Mouse (Mus musculus): ENCODE measurements around the gene Doc2a. TPM values are rescaled to one million over a fixed set of nuclear protein-coding genes. Genes with fewer than 3 reads are reported as not detected.

The Doc2a gene
- polyA plus RNA-seq (2014; fragmentation: Nextera tagmentation; extraction: Ambion mirVana): 4.1 and 4.8 TPM in 2 replicates

- ATAC-seq (ENCODE audit: low FRiP score) (no peak), DNase-seq (ENCODE audit: low spot score, missing footprints) (no peak)
- WGBS: 18% methylated on average over 4 of the region's 4 CpGs
- Histone ChIP-seq H3K9ac (ENCODE audit: low read length) (peak within 1 kb of the TSS; percentile 80), H3K4me3 (ENCODE audit: low read depth, low read length) (peak within 1 kb of the TSS; percentile 56), H3K27me3 (ENCODE audit: control insufficient read depth, insufficient read depth, low read length) (peaks cover 17% of the 10 kb centered on the region), H3K4me1 (ENCODE audit: control insufficient read depth, insufficient read depth, low read length) (peaks cover 16% of the 10 kb centered on the region), H3K36me3 (ENCODE audit: control insufficient read depth, insufficient read depth, low read length) (no peaks in the 10 kb centered on the region), H3K27ac (ENCODE audit: low read depth, low read length) (no peak within 1 kb of the TSS), H3K9me3 (ENCODE audit: control insufficient read depth, low read length) (no peaks in the 10 kb centered on the region), H3K4me2 (peak within 1 kb of the TSS; percentile 100)
These were observed at the start of gene Doc2a for GRCm38 (mm10) chr7:126847116-126847420. TSS of gene Doc2a (plus strand) at chr7:126847416.

- H3K4me1 ChIP-seq (ENCODE audit: control insufficient read depth, insufficient read depth, low read length): peaks cover 23% of the 10 kb centered on the region
- DNase-seq (ENCODE audit: low spot score, missing footprints) (peak; percentile 88), ATAC-seq (ENCODE audit: low FRiP score) (no peak)
- H3K9ac ChIP-seq (ENCODE audit: low read length): peak overlapping the region; percentile 75
- peaks cover 8% of the 10 kb centered on the region for H3K36me3 ChIP-seq (ENCODE audit: control insufficient read depth, insufficient read depth, low read length)
- 1% methylated on average over 40 of the region's 40 CpGs for WGBS
- peak overlapping the region; percentile 85 for H3K4me2 ChIP-seq
- no peaks in the 10 kb centered on the region for H3K9me3 ChIP-seq (ENCODE audit: control insufficient read depth, low read length)
- peak overlapping the region; percentile 67 for H3K4me3 ChIP-seq (ENCODE audit: low read depth, low read length)
- H3K27me3 ChIP-seq (ENCODE audit: control insufficient read depth, insufficient read depth, low read length): no peaks in the 10 kb centered on the region
- H3K27ac ChIP-seq (ENCODE audit: low read depth, low read length): peak overlapping the region; percentile 76
These were observed 48.8 kb upstream of the Doc2a start for GRCm38 (mm10) chr7:126798127-126799049.

GRCm38 (mm10) chr7:126799050-126799467 lies 48.2 kb upstream of the Doc2a start:
- Histone ChIP-seq H3K9ac (ENCODE audit: low read length) (peak overlapping the region; percentile 75), H3K27ac (ENCODE audit: low read depth, low read length) (peak overlapping the region; percentile 76), H3K4me1 (ENCODE audit: control insufficient read depth, insufficient read depth, low read length) (peaks cover 23% of the 10 kb centered on the region), H3K9me3 (ENCODE audit: control insufficient read depth, low read length) (no peaks in the 10 kb centered on the region), H3K4me2 (peak overlapping the region; percentile 85), H3K36me3 (ENCODE audit: control insufficient read depth, insufficient read depth, low read length) (peaks cover 8% of the 10 kb centered on the region), H3K27me3 (ENCODE audit: control insufficient read depth, insufficient read depth, low read length) (no peaks in the 10 kb centered on the region), H3K4me3 (ENCODE audit: low read depth, low read length) (peak overlapping the region; percentile 67)
- ATAC-seq (ENCODE audit: low FRiP score) (peak; percentile 96), DNase-seq (ENCODE audit: low spot score, missing footprints) (peak; percentile 98)
- 0% methylated on average over 29 of the region's 36 CpGs for WGBS

GRCm38 (mm10) chr7:126799468-126800268 lies 47.5 kb upstream of the Doc2a start:
- Histone ChIP-seq H3K4me3 (ENCODE audit: low read depth, low read length) (peak overlapping the region; percentile 67), H3K9me3 (ENCODE audit: control insufficient read depth, low read length) (no peaks in the 10 kb centered on the region), H3K4me2 (peak overlapping the region; percentile 85), H3K4me1 (ENCODE audit: control insufficient read depth, insufficient read depth, low read length) (peaks cover 23% of the 10 kb centered on the region), H3K36me3 (ENCODE audit: control insufficient read depth, insufficient read depth, low read length) (peaks cover 8% of the 10 kb centered on the region), H3K27ac (ENCODE audit: low read depth, low read length) (peak overlapping the region; percentile 92), H3K9ac (ENCODE audit: low read length) (peak overlapping the region; percentile 70), H3K27me3 (ENCODE audit: control insufficient read depth, insufficient read depth, low read length) (no peaks in the 10 kb centered on the region)
- ATAC-seq (ENCODE audit: low FRiP score): peak; percentile 92
- WGBS: under 1% methylated on average over 37 of the region's 38 CpGs
- peak; percentile 97 for DNase-seq (ENCODE audit: low spot score, missing footprints)

GRCm38 (mm10) chr7:126800269-126801056 lies 46.8 kb upstream of the Doc2a start:
- H3K36me3 ChIP-seq (ENCODE audit: control insufficient read depth, insufficient read depth, low read length): peaks cover 7% of the 10 kb centered on the region
- 51% methylated on average over 5 of the region's 5 CpGs for WGBS
- peak overlapping the region; percentile 67 for H3K4me3 ChIP-seq (ENCODE audit: low read depth, low read length)
- H3K27ac ChIP-seq (ENCODE audit: low read depth, low read length): peak overlapping the region; percentile 92
- peak; percentile 69 for DNase-seq (ENCODE audit: low spot score, missing footprints)
- H3K4me1 ChIP-seq (ENCODE audit: control insufficient read depth, insufficient read depth, low read length): peaks cover 23% of the 10 kb centered on the region
- H3K4me2 ChIP-seq: peak overlapping the region; percentile 85
- H3K27me3 ChIP-seq (ENCODE audit: control insufficient read depth, insufficient read depth, low read length): no peaks in the 10 kb centered on the region
- H3K9me3 ChIP-seq (ENCODE audit: control insufficient read depth, low read length): no peaks in the 10 kb centered on the region
- no peak for ATAC-seq (ENCODE audit: low FRiP score)
- H3K9ac ChIP-seq (ENCODE audit: low read length): peak overlapping the region; percentile 70

GRCm38 (mm10) chr7:126801057-126801422 lies 46.2 kb upstream of the Doc2a start:
- no peak overlapping the region for H3K4me3 ChIP-seq (ENCODE audit: low read depth, low read length)
- peaks cover 4% of the 10 kb centered on the region; the same call in 1 of the 2 replicates for H3K36me3 ChIP-seq (ENCODE audit: control insufficient read depth, insufficient read depth, low read length)
- DNase-seq (ENCODE audit: low spot score, missing footprints) (no peak), ATAC-seq (ENCODE audit: low FRiP score) (no peak)
- no peak overlapping the region for H3K27ac ChIP-seq (ENCODE audit: low read depth, low read length)
- no peaks in the 10 kb centered on the region for H3K27me3 ChIP-seq (ENCODE audit: control insufficient read depth, insufficient read depth, low read length)
- H3K9me3 ChIP-seq (ENCODE audit: control insufficient read depth, low read length): no peaks in the 10 kb centered on the region
- no peak overlapping the region for H3K4me2 ChIP-seq
- 96% methylated on average over 16 of the region's 16 CpGs for WGBS
- H3K4me1 ChIP-seq (ENCODE audit: control insufficient read depth, insufficient read depth, low read length): peaks cover 23% of the 10 kb centered on the region
- no peak overlapping the region for H3K9ac ChIP-seq (ENCODE audit: low read length)

- Histone ChIP-seq H3K27me3 (ENCODE audit: control insufficient read depth, insufficient read depth, low read length) (no peaks in the 10 kb centered on the region), H3K4me1 (ENCODE audit: control insufficient read depth, insufficient read depth, low read length) (peaks cover 21% of the 10 kb centered on the region), H3K36me3 (ENCODE audit: control insufficient read depth, insufficient read depth, low read length) (no peaks in the 10 kb centered on the region), H3K9ac (ENCODE audit: low read length) (no peak overlapping the region), H3K9me3 (ENCODE audit: control insufficient read depth, low read length) (no peaks in the 10 kb centered on the region), H3K27ac (ENCODE audit: low read depth, low read length) (no peak overlapping the region), H3K4me2 (no peak overlapping the region), H3K4me3 (ENCODE audit: low read depth, low read length) (no peak overlapping the region)
- DNase-seq (ENCODE audit: low spot score, missing footprints) (no peak), ATAC-seq (ENCODE audit: low FRiP score) (no peak)
- 90% methylated on average over 11 of the region's 11 CpGs for WGBS
These were observed 44.9 kb upstream of the Doc2a start for GRCm38 (mm10) chr7:126802134-126802889.

GRCm38 (mm10) chr7:126803181-126803580 lies 44.0 kb upstream of the Doc2a start:
- H3K36me3 ChIP-seq (ENCODE audit: control insufficient read depth, insufficient read depth, low read length): no peaks in the 10 kb centered on the region

More at GRCm38 (mm10) chr7:126803181-126803580, 44.0 kb upstream of the Doc2a start:
- Histone ChIP-seq H3K27me3 (ENCODE audit: control insufficient read depth, insufficient read depth, low read length) (no peaks in the 10 kb centered on the region), H3K4me1 (ENCODE audit: control insufficient read depth, insufficient read depth, low read length) (peaks cover 18% of the 10 kb centered on the region), H3K27ac (ENCODE audit: low read depth, low read length) (no peak overlapping the region), H3K4me3 (ENCODE audit: low read depth, low read length) (no peak overlapping the region), H3K9ac (ENCODE audit: low read length) (no peak overlapping the region), H3K4me2 (no peak overlapping the region), H3K9me3 (ENCODE audit: control insufficient read depth, low read length) (no peaks in the 10 kb centered on the region)
- DNase-seq (ENCODE audit: low spot score, missing footprints): peak; percentile 33
- ATAC-seq (ENCODE audit: low FRiP score): no peak
- 93% methylated on average over 6 of the region's 6 CpGs for WGBS

All from midbrain, embryonic 11.5 days (tissue).